Mouse (Mus musculus) olfactory bulb, adult 2 months (tissue): ENCODE results near the gene Fam172a. TPM values are rescaled to one million over a fixed set of nuclear protein-coding genes. Genes with fewer than 3 reads are reported as not detected.

Source experiments
- H3K27ac ChIP-seq: fragments of 200-500 bp; 2 replicates; pipeline ENCODE4 v1.5.1; 2012; ENCODE audit warnings: low read depth, low read length; ENCODE audit not compliant: insufficient read depth
- H3K4me1 ChIP-seq: fragments of 200-500 bp; 2 replicates; pipeline ENCODE4 v1.6.1; 2012; ENCODE audit warnings: low read length; ENCODE audit not compliant: control insufficient read depth, insufficient read depth
- H3K4me3 ChIP-seq: fragments of 200-500 bp; 2 replicates; pipeline ENCODE4 v1.5.1; 2012; ENCODE audit warnings: mild to moderate bottlenecking, low read depth, low read length, moderate library complexity; ENCODE audit not compliant: insufficient read depth
- CTCF ChIP-seq: fragments of 200-500 bp; IDR thresholded peaks from 2 replicates; pipeline ENCODE4 v1.5.1; 2012; ENCODE audit warnings: low read depth, mild to moderate bottlenecking, low read length, moderate library complexity; ENCODE audit not compliant: insufficient read depth
- POLR2A ChIP-seq: fragments of 200-500 bp; IDR thresholded peaks from 2 replicates; pipeline ENCODE4 v1.6.1; 2012; ENCODE audit warnings: mild to moderate bottlenecking, low read depth, low read length, moderate library complexity; ENCODE audit not compliant: insufficient read depth
- WGBS: fragments of 180-500 bp; shearing (Covaris S2); methylation state at CpG from one replicate; pipeline ENCODE4 v1.1.7; 2018; 5-methylcytosine and 5-hydroxymethylcytosine counted together
- polyA plus RNA-seq: library from polyadenylated mRNA; stranded (reverse); fragments of >200 nt; gene quantifications from 2 replicates; pipeline ENCODE4 v1.2.4, GENCODE M21; 2012; ENCODE audit warnings: low replicate concordance; ENCODE audit not compliant: missing spikeins, insufficient read depth, insufficient read length

Gene Fam172a
- polyA plus RNA-seq, 1 experiment, result not detected

GRCm38 (mm10) chr13:78005344-78005743, 303.5 kb downstream of the Fam172a start:
- TF ChIP-seq POLR2A (no peak), CTCF (no peak)
- H3K4me1 ChIP-seq, result no peaks in the 10 kb centered on the region
- no peak overlapping the region for H3K27ac ChIP-seq
- 56% methylated on average over 3 of the region's 3 CpGs for WGBS
- no peak overlapping the region for H3K4me3 ChIP-seq

- H3K4me1 ChIP-seq, result no peaks in the 10 kb centered on the region
- no peak overlapping the region for H3K27ac ChIP-seq
- 100% methylated on average over 1 of the region's 1 CpGs for WGBS
- TF ChIP-seq POLR2A, result no peak
- no peak for TF ChIP-seq CTCF
- H3K4me3 ChIP-seq, result no peak overlapping the region
Observed at GRCm38 (mm10) chr13:78010176-78010575, 308.3 kb downstream of the Fam172a start.

- Histone ChIP-seq H3K27ac (no peak within 1 kb of the TSS), H3K4me1 (no peaks in the 10 kb centered on the region), H3K4me3 (no peak within 1 kb of the TSS)
- 62% methylated on average over 15 of the region's 15 CpGs for WGBS
- TF ChIP-seq POLR2A, result no peak
- TF ChIP-seq CTCF, result no peak
Observed at GRCm38 (mm10) chr13:78024683-78025294, 323.0 kb downstream of the Fam172a start, which contains the start of gene Pou5f2. TSS of gene Pou5f2 (plus strand) at chr13:78024902.

- no peak for TF ChIP-seq CTCF
- TF ChIP-seq POLR2A, result no peak
- H3K4me1 ChIP-seq, result no peaks in the 10 kb centered on the region
- H3K4me3 ChIP-seq, result no peak overlapping the region
- 54% methylated on average over 1 of the region's 1 CpGs for WGBS
- H3K27ac ChIP-seq, result no peak overlapping the region
Observed at GRCm38 (mm10) chr13:78032821-78033220, 331.0 kb downstream of the Fam172a start.

- no peaks in the 10 kb centered on the region for H3K4me1 ChIP-seq
- 84% methylated on average over 1 of the region's 1 CpGs for WGBS
- TF ChIP-seq POLR2A (no peak), CTCF (no peak)
- no peak overlapping the region for H3K27ac ChIP-seq
- H3K4me3 ChIP-seq, result no peak overlapping the region
Observed at GRCm38 (mm10) chr13:78037203-78037602, 335.4 kb downstream of the Fam172a start.

- WGBS, result 69% methylated on average over 6 of the region's 6 CpGs
- H3K4me1 ChIP-seq, result no peaks in the 10 kb centered on the region
Observed at GRCm38 (mm10) chr13:78043203-78043602, 341.4 kb downstream of the Fam172a start.

GRCm38 (mm10) chr13:78045116-78045515, 343.3 kb downstream of the Fam172a start:
- no peak overlapping the region for H3K4me3 ChIP-seq
- no peaks in the 10 kb centered on the region for H3K4me1 ChIP-seq
- no peak overlapping the region for H3K27ac ChIP-seq
- TF ChIP-seq CTCF (no peak), POLR2A (no peak)
- 69% methylated on average over 5 of the region's 5 CpGs for WGBS

More at GRCm38 (mm10) chr13:78043203-78043602, 341.4 kb downstream of the Fam172a start:
- Histone ChIP-seq H3K4me3 (no peak overlapping the region), H3K27ac (no peak overlapping the region)
- TF ChIP-seq CTCF (no peak), POLR2A (no peak)

GRCm38 (mm10) chr13:78087751-78088150, 385.9 kb downstream of the Fam172a start:
- Histone ChIP-seq H3K4me3 (no peak overlapping the region), H3K27ac (no peak overlapping the region), H3K4me1 (no peaks in the 10 kb centered on the region)
- 92% methylated on average over 4 of the region's 4 CpGs for WGBS
- TF ChIP-seq POLR2A (no peak), CTCF (no peak)

- Histone ChIP-seq H3K4me3 (no peak overlapping the region), H3K27ac (no peak overlapping the region), H3K4me1 (no peaks in the 10 kb centered on the region)
- TF ChIP-seq CTCF (no peak), POLR2A (no peak)
Observed at GRCm38 (mm10) chr13:78090701-78091100, 388.9 kb downstream of the Fam172a start.
